Mouse (Mus musculus) E14TG2a.4 (cell line): ENCODE data around the gene Rhd.

Experiments used
- CTCF ChIP-seq: conservative IDR thresholded peaks from 2 replicates; pipeline ENCODE4 v1.5.1; 2014; ENCODE audit warnings: low read length
- NANOG ChIP-seq: IDR thresholded peaks from 2 replicates; pipeline ENCODE4 v1.6.1; 2014; ENCODE audit warnings: borderline replicate concordance, low read length, mixed read lengths

DNA sequence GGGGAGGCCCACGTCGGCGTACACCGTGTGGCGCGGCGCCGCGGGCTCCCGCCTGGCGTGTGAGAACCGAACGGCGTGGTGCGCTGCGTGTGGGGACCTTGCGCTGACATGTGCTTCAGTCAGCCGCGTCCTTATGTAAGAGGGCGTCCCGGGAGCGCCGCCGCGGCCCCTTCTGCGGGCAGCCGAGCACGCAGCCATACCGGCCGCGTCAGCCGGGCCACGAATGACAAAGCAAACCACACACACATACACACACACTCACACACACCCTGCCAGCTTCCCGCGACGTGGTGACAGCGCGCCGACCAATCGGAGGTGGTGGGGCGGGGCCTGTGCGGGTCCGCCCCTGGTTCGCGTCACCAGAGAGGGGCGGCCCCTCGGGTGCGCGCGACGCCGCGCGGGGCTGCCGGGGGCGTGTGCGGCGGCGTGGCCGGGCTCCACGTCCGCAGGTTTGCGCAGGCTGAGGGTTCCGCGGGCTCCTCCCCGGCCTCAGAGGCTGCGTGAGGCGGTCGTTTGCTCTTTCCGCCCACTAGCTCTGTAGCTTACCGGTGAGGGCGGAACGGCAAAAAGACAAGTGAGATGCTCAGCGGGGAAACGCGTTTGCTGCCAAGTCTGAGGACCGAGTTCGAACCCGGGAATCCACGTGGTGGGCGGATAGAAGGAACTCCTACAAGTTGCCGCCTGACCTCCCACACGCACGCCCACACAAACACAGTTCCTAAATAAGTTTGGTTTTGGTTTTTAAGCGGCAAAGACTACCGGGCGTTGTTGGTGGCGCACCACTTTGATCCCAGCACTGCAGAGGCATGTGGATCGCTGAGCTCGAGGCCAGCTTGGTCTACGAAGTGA is 10.5 kb upstream of the Rhd start:
- no peak for TF ChIP-seq CTCF
- TF ChIP-seq NANOG = no peak
